Mouse (Mus musculus) myocyte (in vitro differentiated cells): ENCODE measurements around the gene 6030445D17Rik. TPM values are rescaled to one million over a fixed set of nuclear protein-coding genes. Genes with fewer than 3 reads are reported as not detected.

Experiments used
- H3K27me3 ChIP-seq: one replicate; pipeline ENCODE4 v1.6.1; 2011; ENCODE audit not compliant: control insufficient read depth, insufficient read depth, insufficient read length
- H3K36me3 ChIP-seq: one replicate; pipeline ENCODE4 v1.6.1; 2011; ENCODE audit not compliant: control insufficient read depth, insufficient read depth
- H3K4me2 ChIP-seq: one replicate; pipeline ENCODE4 v1.6.1; 2011; ENCODE audit warnings: low read depth, control low read depth
- H3K4me3 ChIP-seq: one replicate; pipeline ENCODE4 v1.5.1; 2011; ENCODE audit warnings: mild to moderate bottlenecking, control low read depth, moderate library complexity
- H3K79me2 ChIP-seq: one replicate; pipeline ENCODE4 v1.6.1; 2011; ENCODE audit not compliant: control insufficient read depth, insufficient read depth
- H3ac ChIP-seq: one replicate; pipeline ENCODE4 v1.6.1; 2011; ENCODE audit not compliant: control insufficient read depth, insufficient read length
- CEBPB ChIP-seq: IDR thresholded peaks from 2 replicates; pipeline ENCODE4 v1.6.1; 2011; ENCODE audit warnings: mild to moderate bottlenecking, moderate library complexity; ENCODE audit not compliant: poor library complexity, insufficient read depth, severe bottlenecking
- E2F4 ChIP-seq: IDR thresholded peaks from one replicate; pipeline ENCODE4 v1.6.1; 2011; ENCODE audit warnings: mild to moderate bottlenecking, control low read depth, moderate library complexity; ENCODE audit not compliant: insufficient read depth
- MAX ChIP-seq: IDR thresholded peaks from one replicate; pipeline ENCODE4 v1.6.1; 2011; ENCODE audit warnings: low read depth, mild to moderate bottlenecking, control low read depth
- MYOD1 ChIP-seq, 3 experiments: IDR thresholded peaks; one replicate each; pipeline ENCODE4 v1.6.1; 2011; ENCODE audit warnings: control low read depth in 2 of 3, low read depth in 2 of 3, mild to moderate bottlenecking in 2 of 3, moderate library complexity in 1 of 3; ENCODE audit not compliant: insufficient read length in 2 of 3, control insufficient read depth in 1 of 3
- MYOG ChIP-seq, 3 experiments: IDR thresholded peaks; one replicate each; pipeline ENCODE4 v1.6.1; 2011; ENCODE audit warnings: control low read depth in 2 of 3, low read depth in 2 of 3, mild to moderate bottlenecking in 2 of 3; ENCODE audit not compliant: insufficient read length in 2 of 3, control insufficient read depth in 1 of 3, insufficient read depth in 1 of 3
- POLR2A ChIP-seq: IDR thresholded peaks from one replicate; pipeline ENCODE4 v1.6.1; 2011; ENCODE audit warnings: low read depth, mild to moderate bottlenecking, control low read depth, moderate library complexity; ENCODE audit not compliant: insufficient read length
- POLR2AphosphoS2 ChIP-seq: IDR thresholded peaks from one replicate; pipeline ENCODE4 v1.6.1; 2011; ENCODE audit warnings: low read depth, control low read depth; ENCODE audit not compliant: insufficient read length
- REST ChIP-seq: IDR thresholded peaks from one replicate; pipeline ENCODE4 v1.6.1; 2011; ENCODE audit warnings: mild to moderate bottlenecking, control low read depth, moderate library complexity; ENCODE audit not compliant: insufficient read depth, insufficient read length
- SRF ChIP-seq: IDR thresholded peaks from one replicate; pipeline ENCODE4 v1.6.1; 2011; ENCODE audit warnings: low read depth; ENCODE audit not compliant: control insufficient read depth, insufficient read length
- TCF12 ChIP-seq: IDR thresholded peaks from one replicate; pipeline ENCODE4 v1.6.1; 2011; ENCODE audit warnings: mild to moderate bottlenecking, control low read depth; ENCODE audit not compliant: poor library complexity, insufficient read depth, severe bottlenecking
- TCF3 ChIP-seq: IDR thresholded peaks from one replicate; pipeline ENCODE4 v1.6.1; 2011; ENCODE audit warnings: low read depth, control low read depth; ENCODE audit not compliant: insufficient read length
- USF1 ChIP-seq: IDR thresholded peaks from one replicate; pipeline ENCODE4 v1.6.1; 2011; ENCODE audit warnings: low read depth, mild to moderate bottlenecking, control low read depth, moderate library complexity
- polyA plus RNA-seq: library from polyadenylated mRNA; unstranded; fragments of >200 nt; fragmentation: generic; extraction: Trizol; gene quantifications from one replicate; pipeline ENCODE4 v1.2.1, GENCODE M21; 2012; ENCODE audit warnings: missing spikeins

Gene 6030445D17Rik
- polyA plus RNA-seq, 1 experiment, result 0.46 TPM

DNA sequence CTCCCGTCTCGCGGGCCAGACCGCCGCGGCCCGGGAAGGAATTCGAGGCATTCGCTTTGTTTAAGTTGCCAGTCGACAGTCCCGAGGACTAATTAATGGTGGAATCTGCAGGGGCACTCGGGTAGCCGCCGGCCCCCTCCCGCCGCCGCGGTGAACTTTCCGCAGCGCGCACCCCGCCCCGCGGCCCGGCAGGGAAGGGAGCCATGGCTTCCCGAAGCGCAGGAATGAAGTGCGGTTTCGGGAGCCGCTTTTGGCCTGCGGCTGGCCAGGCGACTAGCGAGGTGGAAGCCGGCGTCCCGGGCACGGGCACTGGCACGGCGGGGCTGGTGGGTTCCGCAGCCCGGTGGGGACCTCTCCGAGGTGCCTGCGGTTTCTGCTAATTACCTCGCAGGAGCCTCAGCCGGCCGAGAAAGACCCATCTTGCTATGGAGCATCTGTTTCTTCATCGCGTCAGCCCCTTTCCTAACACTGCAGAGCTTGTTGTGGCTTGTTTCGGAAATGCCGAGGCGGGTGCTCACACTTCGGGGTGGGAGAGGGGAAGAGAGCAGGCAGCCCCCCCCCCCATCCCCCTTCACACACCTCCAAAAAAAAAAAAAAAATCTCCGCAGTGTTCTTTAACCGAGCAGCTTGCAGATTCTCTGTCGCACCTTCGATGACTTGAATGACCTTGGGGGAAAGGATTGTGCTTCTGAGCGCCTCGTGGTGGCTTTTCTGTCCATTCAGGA lies 8.5 kb downstream of the 6030445D17Rik start:
- Histone ChIP-seq H3K27me3 (no peaks in the 10 kb centered on the region), H3K79me2 (peaks cover 51% of the 10 kb centered on the region), H3ac (peak overlapping the region; percentile 75), H3K4me3 (peak overlapping the region; percentile 49), H3K4me2 (peak overlapping the region; percentile 95), H3K36me3 (no peaks in the 10 kb centered on the region)
- no peak for TF ChIP-seq USF1
- no peak for TF ChIP-seq CEBPB
- no peak for TF ChIP-seq E2F4
- TF ChIP-seq POLR2A, result no peak
- no peak for TF ChIP-seq REST
- no peak for TF ChIP-seq TCF12
- TF ChIP-seq TCF3, result no peak
- no peak for TF ChIP-seq MYOG (IDR thresholded peaks at IDR 0.05; ENCODE audit: control insufficient read depth in 1 of 3, insufficient read depth in 1 of 3, insufficient read length in 2 of 3, low read depth in 2 of 3)
- no peak for TF ChIP-seq MYOD1 (IDR thresholded peaks at IDR 0.05; ENCODE audit: control insufficient read depth in 1 of 3, insufficient read length in 2 of 3, low read depth in 2 of 3)
- TF ChIP-seq POLR2AphosphoS2, result no peak
- TF ChIP-seq SRF, result no peak
- TF ChIP-seq MAX, result no peak

DNA sequence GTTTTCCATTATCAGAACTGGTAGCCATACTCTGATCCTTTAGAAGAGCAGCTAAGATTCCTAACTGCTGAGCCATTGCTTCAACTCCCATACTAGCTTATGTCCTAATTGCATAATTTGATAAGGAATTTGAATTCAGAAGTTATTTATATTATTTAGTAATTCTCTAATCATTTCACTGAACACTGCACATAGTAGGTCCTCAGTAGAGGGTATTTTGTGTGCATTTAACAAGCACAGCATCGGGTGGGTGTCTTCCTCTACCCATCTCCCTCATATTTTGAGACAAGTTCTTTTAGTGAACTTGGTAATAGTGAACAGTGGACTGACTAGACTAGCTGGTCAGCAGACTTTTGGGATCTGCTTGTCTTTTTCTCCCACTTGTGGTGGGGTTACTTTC lies 14.6 kb downstream of the 6030445D17Rik start:
- Histone ChIP-seq H3K4me2 (no peak overlapping the region), H3K79me2 (peaks cover 100% of the 10 kb centered on the region), H3K36me3 (no peaks in the 10 kb centered on the region), H3ac (no peak overlapping the region), H3K27me3 (no peaks in the 10 kb centered on the region), H3K4me3 (no peak overlapping the region)
- no peak for TF ChIP-seq E2F4
- no peak for TF ChIP-seq TCF12
- no peak for TF ChIP-seq CEBPB

GRCm38 (mm10) chr4:136486549-136486948 lies 24.5 kb downstream of the 6030445D17Rik start:
- H3K4me3 ChIP-seq, result no peak overlapping the region
- no peak overlapping the region for H3K4me2 ChIP-seq
- H3K79me2 ChIP-seq, result peaks cover 100% of the 10 kb centered on the region
- no peak overlapping the region for H3ac ChIP-seq
- no peaks in the 10 kb centered on the region for H3K27me3 ChIP-seq
- H3K36me3 ChIP-seq, result no peaks in the 10 kb centered on the region
- no peak for TF ChIP-seq USF1

DNA sequence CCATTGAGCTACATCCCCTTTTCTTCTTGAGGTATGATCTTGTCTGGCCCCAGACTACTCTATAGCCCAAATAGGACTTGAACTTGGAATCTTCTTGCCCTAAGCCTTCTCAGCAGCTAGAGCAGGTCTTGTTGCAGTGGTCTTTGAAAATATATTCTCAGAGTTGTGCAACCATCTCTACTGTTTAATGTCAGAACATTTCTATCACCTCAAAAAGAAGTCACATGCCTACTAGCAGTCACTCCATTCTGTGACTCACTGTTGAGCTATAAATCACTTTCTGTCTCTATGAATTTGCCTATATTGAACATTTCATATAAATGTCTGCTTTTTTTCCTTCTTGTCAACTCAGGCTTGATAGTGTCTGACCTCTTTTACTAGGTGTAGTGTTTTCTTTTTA lies 33.9 kb downstream of the 6030445D17Rik start:
- no peaks in the 10 kb centered on the region for H3K27me3 ChIP-seq
- peaks cover 94% of the 10 kb centered on the region for H3K79me2 ChIP-seq
- TF ChIP-seq REST (no peak), CEBPB (0 out of 2 replicates have a peak, but pooled peaks have one; percentile 1), USF1 (peak; percentile 8)
- no peak overlapping the region for H3ac ChIP-seq
- H3K36me3 ChIP-seq, result no peaks in the 10 kb centered on the region
- H3K4me3 ChIP-seq, result no peak overlapping the region
- H3K4me2 ChIP-seq, result no peak overlapping the region

DNA sequence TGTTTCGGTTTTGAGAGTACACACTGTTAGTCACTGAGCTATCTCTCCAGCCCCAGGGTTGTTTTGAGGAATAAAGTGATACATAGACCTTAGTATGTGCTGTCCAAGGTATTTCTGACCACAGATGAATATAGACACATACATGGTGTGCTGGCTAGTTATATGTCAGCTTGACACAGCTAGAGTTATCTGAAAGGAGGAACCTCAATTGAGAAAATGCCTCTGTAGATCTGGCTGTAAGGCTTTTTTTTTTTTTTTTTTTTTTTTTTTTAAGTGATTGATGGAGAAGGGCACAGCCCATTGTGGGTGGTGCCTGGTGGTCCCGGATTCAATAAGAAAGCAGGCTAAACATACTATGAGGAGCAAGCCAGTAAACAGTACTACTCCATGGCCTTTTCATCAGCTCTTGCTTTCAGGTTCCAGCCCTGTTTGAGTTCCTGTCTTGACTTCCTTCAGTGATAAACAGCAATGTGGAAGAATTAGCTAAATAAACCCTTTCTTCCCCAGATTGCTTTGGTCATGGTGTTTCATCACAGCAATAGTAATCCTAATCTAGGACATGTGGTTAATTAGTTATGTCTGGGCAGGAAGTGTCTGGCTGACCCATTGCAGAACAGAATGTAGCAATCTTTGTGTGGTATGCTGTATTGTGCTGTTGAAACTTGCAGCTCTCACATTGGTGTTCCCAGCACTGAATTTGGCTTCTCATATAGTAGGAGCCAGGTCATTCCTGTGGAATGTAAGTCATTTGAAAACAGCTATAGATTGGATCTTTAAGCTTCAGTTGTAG lies 43.6 kb downstream of the 6030445D17Rik start:
- Histone ChIP-seq H3K27me3 (no peaks in the 10 kb centered on the region), H3K4me3 (no peak overlapping the region), H3K79me2 (peaks cover 96% of the 10 kb centered on the region), H3K4me2 (no peak overlapping the region), H3ac (no peak overlapping the region), H3K36me3 (no peaks in the 10 kb centered on the region)
- TF ChIP-seq TCF12, result no peak
- no peak for TF ChIP-seq POLR2A
- TF ChIP-seq USF1, result no peak

DNA sequence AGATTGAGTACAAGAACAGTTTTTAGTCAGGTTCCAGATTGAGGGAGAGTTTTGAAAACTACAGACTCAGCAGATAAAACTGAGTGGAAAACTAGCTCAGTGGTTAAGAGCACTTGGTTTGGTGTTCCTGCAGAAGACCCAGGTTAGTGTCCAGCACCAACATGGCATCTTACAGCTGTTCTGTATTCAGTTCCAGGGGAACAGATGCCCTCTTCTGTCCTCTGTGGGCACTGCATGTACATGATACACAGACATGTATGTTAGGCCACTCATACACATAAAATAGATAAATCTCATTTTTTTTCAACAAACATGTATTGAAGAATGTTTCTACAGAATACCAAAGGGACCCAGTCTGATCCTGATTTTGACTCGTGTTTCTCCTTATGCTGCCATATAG lies 47.8 kb downstream of the 6030445D17Rik start:
- Histone ChIP-seq H3K27me3 (no peaks in the 10 kb centered on the region), H3ac (no peak overlapping the region), H3K4me2 (no peak overlapping the region), H3K79me2 (peaks cover 98% of the 10 kb centered on the region), H3K36me3 (no peaks in the 10 kb centered on the region), H3K4me3 (no peak overlapping the region)
- TF ChIP-seq MYOG (IDR thresholded peaks at IDR 0.05; ENCODE audit: control insufficient read depth in 1 of 3, insufficient read depth in 1 of 3, insufficient read length in 2 of 3, low read depth in 2 of 3), result no peak
- no peak for TF ChIP-seq CEBPB
- TF ChIP-seq MAX, result no peak
- no peak for TF ChIP-seq TCF3
- no peak for TF ChIP-seq E2F4
- TF ChIP-seq MYOD1 (IDR thresholded peaks at IDR 0.05; ENCODE audit: control insufficient read depth in 1 of 3, insufficient read length in 2 of 3, low read depth in 2 of 3), result no peak
- no peak for TF ChIP-seq POLR2A
- no peak for TF ChIP-seq SRF
- TF ChIP-seq USF1, result no peak
- no peak for TF ChIP-seq TCF12
- TF ChIP-seq REST, result no peak
- no peak for TF ChIP-seq POLR2AphosphoS2
